Mouse (Mus musculus) ES-E14 (cell line): ENCODE measurements at regions not wholly inside any gene's neighbourhood (a gene's known extent, or its start where the extent isn't known, plus 50 kb on each side); places are given as distances from the start of the nearest gene placed in this dataset.

Experiments
- CHD2 ChIP-seq: IDR thresholded peaks from 2 replicates; pipeline ENCODE4 v1.6.1; 2014; ENCODE audit warnings: mild to moderate bottlenecking, low read depth, low read length, inconsistent platforms
- HCFC1 ChIP-seq: IDR thresholded peaks from 2 replicates; pipeline ENCODE4 v1.6.1; 2012; ENCODE audit warnings: low read length, inconsistent platforms, borderline replicate concordance; ENCODE audit not compliant: insufficient read depth
- MAFK ChIP-seq: IDR thresholded peaks from 2 replicates; pipeline ENCODE4 v1.6.1; 2014; ENCODE audit warnings: mild to moderate bottlenecking, low read depth, low read length, inconsistent platforms; ENCODE audit not compliant: insufficient read depth
- ZC3H11A ChIP-seq: IDR thresholded peaks from 2 replicates; pipeline ENCODE4 v1.6.1; 2012; ENCODE audit warnings: low read depth, mild to moderate bottlenecking, inconsistent platforms, low read length, borderline replicate concordance
- ZNF384 ChIP-seq: IDR thresholded peaks from 2 replicates; pipeline ENCODE4 v1.6.1; 2012; ENCODE audit warnings: low read depth, low read length, inconsistent platforms

DNA sequence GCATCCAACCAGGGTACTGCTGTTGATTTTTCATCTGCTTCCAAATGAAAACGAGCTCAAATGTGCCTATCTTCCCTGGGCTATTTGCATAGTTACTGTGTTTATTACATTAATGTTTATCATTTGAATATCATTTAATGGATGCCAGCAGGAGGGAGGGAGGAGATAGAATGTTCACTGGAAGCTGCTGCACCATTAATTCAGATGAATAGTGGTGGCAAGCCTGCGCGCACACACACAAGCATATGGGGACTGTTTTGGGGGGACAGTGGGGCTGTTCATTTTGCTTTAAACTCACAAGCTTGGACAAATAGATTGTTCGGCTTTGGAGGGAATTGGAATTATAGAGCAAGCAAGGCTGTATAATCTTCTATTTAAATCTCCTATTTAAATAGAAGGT, 74.3 kb upstream of the Samsn1 start:
- TF ChIP-seq ZNF384 (no peak), ZC3H11A (no peak), HCFC1 (no peak), MAFK (no peak), CHD2 (no peak)
